ENCODE assay signal across 19 mouse cellular contexts in genomic region chr5:99496931-99497782, GRCm38 (mm10).
DNase-seq lines count a peak whose midpoint lies in the region; ATAC-seq and TF ChIP-seq lines count a peak whose summit lies in the region.
"Had no signal": no experiment of that assay in that cellular context is flagged by ENCODE, and none has a peak within 500 bp of the region (broad histone marks: within the 10 kb centered on the region; RNA-seq: fewer than 3 reads in every experiment).

No protein-coding gene starts in this region.

- DNase-seq in heart, postnatal 10 days: no peak
- peak; percentile 70 for DNase-seq in lung, embryonic 14.5 days
- DNase-seq in lung, postnatal 4 days: no peak
- DNase-seq in embryo, embryonic 11 days: peak; percentile 48
- DNase-seq in limb, embryonic 10.5 days (ENCODE audit: low spot score): no peak
- no peak for DNase-seq in layer of hippocampus, adult 8-10 months (ENCODE audit: low spot score in 2 of 2)
- no peak for DNase-seq in adrenal gland, adult 18-20 months (ENCODE audit: low spot score in 2 of 2)
- DNase-seq: adrenal gland, postnatal 36 days; cerebellum, postnatal 36 days; gastrocnemius, postnatal 14 days; kidney, adult 8-10 months; retina, postnatal 1 day; thymus, postnatal 25 days had no signal

- no peaks in the 10 kb centered on the region for H3K36me3 ChIP-seq in heart, embryonic 12.5 days
- H3K36me3 ChIP-seq in lung, embryonic 14.5 days (ENCODE audit: insufficient read depth): no peaks in the 10 kb centered on the region
- no peaks in the 10 kb centered on the region for H3K36me3 ChIP-seq in limb, embryonic 10.5 days
- H3K36me3 ChIP-seq: midbrain, embryonic 12.5 days; neural tube, embryonic 13.5 days; stomach, embryonic 15.5 days had no signal

- no peak overlapping the region for H3K4me2 ChIP-seq in heart, embryonic 12.5 days
- peak overlapping the region; percentile 40 for H3K4me2 ChIP-seq in lung, embryonic 14.5 days
- H3K4me2 ChIP-seq: midbrain, embryonic 12.5 days; neural tube, embryonic 13.5 days; stomach, embryonic 15.5 days had no signal

- intact Hi-C loops in heart, postnatal 10 days (cut with DNase I): no loop called here

- peaks cover 38% of the 10 kb centered on the region for H3K4me1 ChIP-seq in heart, embryonic 12.5 days (replicated peaks)
- H3K4me1 ChIP-seq in lung, embryonic 14.5 days (ENCODE audit: insufficient read depth): peaks cover 10% of the 10 kb centered on the region; the same call in 1 of the 2 replicates
- H3K4me1 ChIP-seq in limb, embryonic 10.5 days: peaks cover 34% of the 10 kb centered on the region
- H3K4me1 ChIP-seq: stomach, embryonic 15.5 days had no signal

- H3K27me3 ChIP-seq in heart, embryonic 12.5 days (replicated peaks): no peaks in the 10 kb centered on the region
- H3K27me3 ChIP-seq in lung, embryonic 14.5 days (ENCODE audit: insufficient read depth, low read length): no peaks in the 10 kb centered on the region
- no peaks in the 10 kb centered on the region for H3K27me3 ChIP-seq in limb, embryonic 10.5 days (ENCODE audit: low read depth, poor library complexity, severe bottlenecking)
- H3K27me3 ChIP-seq: neural tube, embryonic 13.5 days; stomach, embryonic 15.5 days had no signal

- H3K27ac ChIP-seq in heart, embryonic 12.5 days (ENCODE audit: poor library complexity, severe bottlenecking): peak overlapping the region; percentile 47
- H3K27ac ChIP-seq in lung, embryonic 14.5 days (ENCODE audit: low read depth): peak overlapping the region; percentile 79
- peak overlapping the region; percentile 0; the same call in 1 of the 2 replicates for H3K27ac ChIP-seq in limb, embryonic 10.5 days
- H3K27ac ChIP-seq: midbrain, embryonic 12.5 days; neural tube, embryonic 13.5 days; stomach, embryonic 15.5 days had no signal

- 0 out of 2 replicates have a peak, but pooled peaks have one; percentile 19 for ATAC-seq in heart, embryonic 12.5 days (ENCODE audit: insufficient number of reproducible peaks, low FRiP score)
- peak; percentile 65 for ATAC-seq in lung, embryonic 14.5 days (ENCODE audit: insufficient read depth)
- ATAC-seq: hindbrain, embryonic 16.5 days had no signal

- peak; percentile 23; the same call in 1 of the 2 replicates for TF ChIP-seq CTCF in lung, embryonic 14.5 days (IDR thresholded peaks at IDR 0.05; ENCODE audit: low read depth)

- no peak overlapping the region for H3K9ac ChIP-seq in heart, embryonic 12.5 days
- no peak overlapping the region for H3K9ac ChIP-seq in lung, embryonic 14.5 days
- H3K9ac ChIP-seq: midbrain, embryonic 12.5 days; neural tube, embryonic 13.5 days; stomach, embryonic 15.5 days had no signal

- 62% methylated on average over 9 of the region's 9 CpGs for WGBS in heart, embryonic 12.5 days
- 38% methylated on average over 9 of the region's 9 CpGs for WGBS in lung, embryonic 14.5 days
- WGBS in limb, embryonic 10.5 days: 59% methylated on average over 9 of the region's 9 CpGs

- H3K9me3 ChIP-seq in heart, embryonic 12.5 days (replicated peaks): no peaks in the 10 kb centered on the region
- no peaks in the 10 kb centered on the region for H3K9me3 ChIP-seq in lung, embryonic 14.5 days (ENCODE audit: low read depth, low read length)
- no peaks in the 10 kb centered on the region for H3K9me3 ChIP-seq in limb, embryonic 10.5 days (replicated peaks)
- H3K9me3 ChIP-seq: midbrain, embryonic 12.5 days; neural tube, embryonic 13.5 days; stomach, embryonic 15.5 days had no signal

- no peak overlapping the region for H3K4me3 ChIP-seq in heart, embryonic 12.5 days
- H3K4me3 ChIP-seq in lung, embryonic 14.5 days (ENCODE audit: low read depth, low read length): no peak overlapping the region
- H3K4me3 ChIP-seq in limb, embryonic 10.5 days: no peak overlapping the region
- H3K4me3 ChIP-seq: erythroblast, embryonic 14.5 days; midbrain, embryonic 12.5 days; neural tube, embryonic 13.5 days; stomach, embryonic 15.5 days had no signal

Comparison
In these comparisons a context has a peak if more than half of its experiments do, and no peak if none do; other contexts are left out.
1. DNase-seq: peak in lung, embryonic 14.5 days (single experiment) and embryo, embryonic 11 days (single experiment); none in heart, postnatal 10 days (0 of 2), lung, postnatal 4 days (0 of 2), limb, embryonic 10.5 days (single experiment), layer of hippocampus, adult 8-10 months (0 of 2) and adrenal gland, adult 18-20 months (0 of 2).
2. H3K27ac ChIP-seq: peak in every context shown above with its lines; median percentile 79 in lung, embryonic 14.5 days; 47 in heart, embryonic 12.5 days; 0 in limb, embryonic 10.5 days.